Mouse (Mus musculus) layer of hippocampus, adult 18-20 months (tissue): ENCODE data around the gene Tm9sf2. TPM values are rescaled to one million over a fixed set of nuclear protein-coding genes. Genes with fewer than 3 reads are reported as not detected.
"Not testable (repeated sequence)": the region's sequence is repeated elsewhere in the genome, so short reads cannot be mapped to it uniquely, and the experiment has no call there.

Experiments used
- DNase-seq, 2 experiments: peaks; one replicate each; pipeline ENCODE4 v3.0.0; 2022; ENCODE audit warnings: low spot score in 2 of 2
- long read RNA-seq: library from polyadenylated mRNA; stranded (forward); transcript quantifications from one replicate; pipeline ENCODE4 v2.0.0, GENCODE M21; 2021
- total RNA-seq, 2 experiments: library from RNA; stranded (reverse); gene quantifications; 2 replicates each; pipeline ENCODE4 v1.2.3; 2021

Tm9sf2 gene
- 100 to 1,000 TPM; 104 to 106 TPM for total RNA-seq
- long read RNA-seq, transcript Tm9sf2-201 (17 exons, 3,107 nt) = major isoform, 208 of 225 reads
- long read RNA-seq, partial matches to known transcripts = 5 of 225 reads
- long read RNA-seq, other reads (novel, unspliced or antisense) = 12 of 225 reads

- peak; percentile 91 to 95 for DNase-seq
Measured at GRCm38 (mm10) chr14:122106822-122107468, at the start of gene Tm9sf2. Gene Tm9sf2, plus strand, starts transcription at chr14:122107038.

GRCm38 (mm10) chr14:122057941-122058346 lies 48.9 kb upstream of the Tm9sf2 start:
- DNase-seq = no peak

GRCm38 (mm10) chr14:122060642-122061041 lies 46.2 kb upstream of the Tm9sf2 start:
- DNase-seq = peak; percentile 66 to 88

- DNase-seq = no peak
Measured at GRCm38 (mm10) chr14:122061376-122061775, 45.5 kb upstream of the Tm9sf2 start.

- DNase-seq = no peak
Measured at GRCm38 (mm10) chr14:122062411-122063090, 44.3 kb upstream of the Tm9sf2 start.

- no peak for DNase-seq
Measured at GRCm38 (mm10) chr14:122063599-122063998, 43.2 kb upstream of the Tm9sf2 start.

GRCm38 (mm10) chr14:122064519-122064918 lies 42.3 kb upstream of the Tm9sf2 start:
- DNase-seq = peak; percentile 13 to 77

GRCm38 (mm10) chr14:122066243-122066642 lies 40.6 kb upstream of the Tm9sf2 start:
- no peak for DNase-seq

GRCm38 (mm10) chr14:122068036-122068435 lies 38.8 kb upstream of the Tm9sf2 start:
- DNase-seq = not testable (repeated sequence)

GRCm38 (mm10) chr14:122068801-122069695 lies 37.8 kb upstream of the Tm9sf2 start:
- no peak for DNase-seq

GRCm38 (mm10) chr14:122069948-122070347 lies 36.9 kb upstream of the Tm9sf2 start:
- no peak for DNase-seq

GRCm38 (mm10) chr14:122073422-122073821 lies 33.4 kb upstream of the Tm9sf2 start:
- no peak for DNase-seq

- DNase-seq = no peak
Measured at GRCm38 (mm10) chr14:122074360-122074759, 32.5 kb upstream of the Tm9sf2 start.

- no peak for DNase-seq
Measured at GRCm38 (mm10) chr14:122075485-122076200, 31.2 kb upstream of the Tm9sf2 start.

- DNase-seq = no peak
Measured at GRCm38 (mm10) chr14:122077017-122077416, 29.8 kb upstream of the Tm9sf2 start.

GRCm38 (mm10) chr14:122079428-122079827 lies 27.4 kb upstream of the Tm9sf2 start:
- peak; percentile 7 to 58 for DNase-seq

GRCm38 (mm10) chr14:122079921-122080320 lies 26.9 kb upstream of the Tm9sf2 start:
- DNase-seq = no peak

GRCm38 (mm10) chr14:122081308-122081707 lies 25.5 kb upstream of the Tm9sf2 start:
- DNase-seq = no peak

GRCm38 (mm10) chr14:122083499-122083898 lies 23.3 kb upstream of the Tm9sf2 start:
- no peak for DNase-seq

- DNase-seq = no peak
Measured at GRCm38 (mm10) chr14:122087956-122088355, 18.9 kb upstream of the Tm9sf2 start.

GRCm38 (mm10) chr14:122092363-122092762 lies 14.5 kb upstream of the Tm9sf2 start:
- no peak for DNase-seq
